Mouse (Mus musculus) 416B (cell line): Measurements from ENCODE around the gene Fam219a.

Source experiments
- DNase-seq: peaks from one replicate; pipeline ENCODE4 v3.0.0; 2011; ENCODE audit warnings: low read depth

Fam219a gene

GRCm38 (mm10) chr4:41554994-41555663 is 14.2 kb downstream of the Fam219a start:
- DNase-seq, result peak; percentile 59

GRCm38 (mm10) chr4:41553116-41553515 is 16.2 kb downstream of the Fam219a start:
- no peak for DNase-seq

GRCm38 (mm10) chr4:41552529-41552928 is 16.8 kb downstream of the Fam219a start:
- DNase-seq, result peak; percentile 82

- no peak for DNase-seq
These were observed 22.3 kb downstream of the Fam219a start for GRCm38 (mm10) chr4:41547086-41547485.

GRCm38 (mm10) chr4:41545985-41546384 is 23.4 kb downstream of the Fam219a start:
- DNase-seq, result peak; percentile 57

- no peak for DNase-seq
These were observed 27.2 kb downstream of the Fam219a start for GRCm38 (mm10) chr4:41542136-41542535.

GRCm38 (mm10) chr4:41534866-41535265 is 34.5 kb downstream of the Fam219a start:
- no peak for DNase-seq

GRCm38 (mm10) chr4:41532420-41532819 is 36.9 kb downstream of the Fam219a start:
- peak; percentile 56 for DNase-seq

- DNase-seq, result no peak
These were observed 41.3 kb downstream of the Fam219a start for GRCm38 (mm10) chr4:41527996-41528395.

GRCm38 (mm10) chr4:41527076-41527475 is 42.3 kb downstream of the Fam219a start:
- no peak for DNase-seq

- no peak for DNase-seq
These were observed 42.8 kb downstream of the Fam219a start for GRCm38 (mm10) chr4:41526553-41526952.

- DNase-seq, result no peak
These were observed 44.5 kb downstream of the Fam219a start for GRCm38 (mm10) chr4:41524829-41525228.

- DNase-seq, result no peak
These were observed 45.5 kb downstream of the Fam219a start for GRCm38 (mm10) chr4:41523839-41524238.

- DNase-seq, result peak; percentile 63
These were observed 46.5 kb downstream of the Fam219a start for GRCm38 (mm10) chr4:41522788-41523187.

GRCm38 (mm10) chr4:41522136-41522535 is 47.2 kb downstream of the Fam219a start:
- DNase-seq, result no peak

- DNase-seq, result no peak
These were observed 48.7 kb downstream of the Fam219a start for GRCm38 (mm10) chr4:41520641-41521040.

GRCm38 (mm10) chr4:41519195-41519594 is 50.1 kb downstream of the Fam219a start:
- DNase-seq, result no peak

GRCm38 (mm10) chr4:41518349-41518748 is 51.0 kb downstream of the Fam219a start:
- DNase-seq, result no peak

- no peak for DNase-seq
These were observed 52.1 kb downstream of the Fam219a start, which contains the start of gene 1110017D15Rik for GRCm38 (mm10) chr4:41517233-41517632. Gene 1110017D15Rik (minus strand): TSS chr4:41517333.

- no peak for DNase-seq
These were observed 55.6 kb downstream of the Fam219a start for GRCm38 (mm10) chr4:41513714-41514113.

- DNase-seq, result no peak
These were observed 56.0 kb downstream of the Fam219a start for GRCm38 (mm10) chr4:41513309-41513708.

GRCm38 (mm10) chr4:41507998-41508397 is 61.3 kb downstream of the Fam219a start:
- no peak for DNase-seq

GRCm38 (mm10) chr4:41507326-41507924 is 61.9 kb downstream of the Fam219a start:
- DNase-seq, result no peak

- DNase-seq, result no peak
These were observed 62.4 kb downstream of the Fam219a start for GRCm38 (mm10) chr4:41506906-41507305.
